Mouse (Mus musculus): ENCODE measurements around the gene Zscan2. TPM values are rescaled to one million over a fixed set of nuclear protein-coding genes. Genes with fewer than 3 reads are reported as not detected.

The Zscan2 gene
- total RNA-seq (2014; fragmentation: Nextera tagmentation) (4.6 and 5.3 TPM in 2 replicates), total RNA-seq (2017) (1.7 and 1.8 TPM in 2 replicates), polyA plus RNA-seq (2012) (4.4 and 4.7 TPM in 2 replicates)

DNA sequence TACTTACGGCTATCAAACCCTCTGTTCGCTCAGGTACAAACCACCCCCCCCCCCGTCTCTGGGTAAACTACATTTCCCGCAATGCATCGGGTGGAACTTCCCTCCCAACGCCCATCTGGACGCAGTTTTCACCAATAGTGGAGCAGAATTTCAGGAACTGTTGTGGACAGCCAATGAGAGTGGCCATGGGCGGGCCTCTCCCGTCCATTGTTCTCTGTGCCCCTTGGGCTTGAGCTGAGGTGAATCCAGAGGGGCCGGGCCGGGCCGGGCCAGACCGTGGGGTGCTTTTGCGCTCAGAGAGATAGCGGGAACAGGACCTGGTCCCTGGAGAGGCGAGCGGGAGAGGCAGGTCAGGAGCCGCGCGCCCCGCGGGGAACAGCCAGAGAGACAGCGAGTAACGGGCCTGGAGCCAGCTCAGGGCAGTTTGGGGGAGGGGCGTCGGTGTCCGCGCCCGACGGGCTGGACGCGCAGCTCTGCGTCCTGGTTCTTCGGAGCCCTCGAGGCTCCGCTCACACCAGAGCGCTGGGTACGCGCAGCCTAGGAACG lies at the start of gene Zscan2:
Gene Zscan2 (plus strand): TSS at position 192 of the 546 bp plus-strand sequence.
- H3K36me3 ChIP-seq (replicated peaks): peaks cover 22% of the 10 kb centered on the region
- H3K4me1 ChIP-seq (ENCODE audit: insufficient read depth, low read depth, low read length): peaks cover 36% of the 10 kb centered on the region
- ATAC-seq (ENCODE audit: extremely low read depth, insufficient number of reproducible peaks, low FRiP score, poor library complexity, severe bottlenecking): peak; percentile 92
- DNase-seq (ENCODE audit: low spot score): peak; percentile 98
- no peaks in the 10 kb centered on the region for H3K9me3 ChIP-seq (replicated peaks)
- no peaks in the 10 kb centered on the region for H3K27me3 ChIP-seq (ENCODE audit: insufficient read depth, low read length)
- TF ChIP-seq GATA1 (IDR thresholded peaks at IDR 0.05; ENCODE audit: borderline replicate concordance, low read length) (no peak), TAL1 (conservative IDR thresholded peaks at IDR 0.05; ENCODE audit: low read depth, low read length) (no peak), CTCF (IDR thresholded peaks at IDR 0.05; ENCODE audit: low read depth, low read length) (no peak), POLR2AphosphoS5 (IDR thresholded peaks at IDR 0.05; ENCODE audit: insufficient replicate concordance, low read depth, low read length) (no peak), GATA2 (IDR thresholded peaks at IDR 0.05; ENCODE audit: borderline replicate concordance, low read depth, low read length) (no peak)
- H3K4me3 ChIP-seq (ENCODE audit: low read depth, low read length): peak within 1 kb of the TSS; percentile 91

DNA sequence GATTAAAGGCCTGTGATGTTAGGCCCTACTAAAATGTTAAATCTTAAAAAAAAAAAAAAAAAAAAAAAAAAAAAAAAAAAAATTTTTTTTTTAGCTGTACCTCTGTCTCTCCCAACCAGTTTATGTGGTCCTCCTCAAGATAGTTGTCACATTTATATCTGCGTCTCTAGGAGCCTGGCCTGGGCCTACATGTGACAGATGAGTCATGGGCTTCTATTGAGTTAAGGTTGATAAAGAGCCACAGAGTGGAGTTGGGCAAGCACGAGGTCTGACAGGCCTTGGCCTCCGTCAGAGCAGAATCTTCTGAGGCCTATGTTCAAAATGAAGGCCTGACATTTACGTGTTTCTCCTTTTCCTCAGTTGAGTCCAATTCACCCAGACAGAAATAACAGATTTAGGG lies 47.3 kb upstream of the Zscan2 start:
- peaks cover 6% of the 10 kb centered on the region; the same call in 1 of the 2 replicates for H3K4me1 ChIP-seq (ENCODE audit: insufficient read depth, low read depth, low read length)
- H3K36me3 ChIP-seq (replicated peaks): no peaks in the 10 kb centered on the region
- no peak overlapping the region for H3K4me3 ChIP-seq (ENCODE audit: low read depth, low read length)
- H3K9me3 ChIP-seq (replicated peaks): no peaks in the 10 kb centered on the region
- DNase-seq (ENCODE audit: low spot score) (no peak), ATAC-seq (ENCODE audit: extremely low read depth, insufficient number of reproducible peaks, low FRiP score, poor library complexity, severe bottlenecking) (no peak)
- TF ChIP-seq GATA2 (IDR thresholded peaks at IDR 0.05; ENCODE audit: borderline replicate concordance, low read depth, low read length): no peak
- no peak for TF ChIP-seq TAL1 (conservative IDR thresholded peaks at IDR 0.05; ENCODE audit: low read depth, low read length)
- no peak for TF ChIP-seq POLR2AphosphoS5 (IDR thresholded peaks at IDR 0.05; ENCODE audit: insufficient replicate concordance, low read depth, low read length)
- no peak for TF ChIP-seq GATA1 (IDR thresholded peaks at IDR 0.05; ENCODE audit: borderline replicate concordance, low read length)
- no peak for TF ChIP-seq CTCF (IDR thresholded peaks at IDR 0.05; ENCODE audit: low read depth, low read length)
- peaks cover 8% of the 10 kb centered on the region for H3K27me3 ChIP-seq (ENCODE audit: insufficient read depth, low read length)

DNA sequence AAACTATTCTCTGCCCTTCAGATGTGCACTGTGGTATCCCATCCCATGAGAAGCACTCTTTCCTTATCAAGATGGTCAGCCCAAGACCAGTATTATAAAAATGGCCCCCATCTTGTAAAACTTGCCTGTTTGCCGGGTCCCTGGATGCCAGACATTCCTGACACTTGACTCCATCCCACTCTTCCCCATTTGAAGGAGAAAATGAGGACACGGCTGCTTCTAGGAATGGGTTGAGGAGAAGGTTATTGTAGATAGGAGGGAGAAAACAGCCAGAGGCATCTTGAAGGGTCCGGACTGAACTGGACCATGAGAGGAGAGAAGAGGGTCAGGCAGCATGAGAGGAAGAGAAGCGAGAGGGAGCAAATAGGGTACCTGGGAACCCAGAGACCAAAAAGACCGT lies 44.1 kb upstream of the Zscan2 start:
- Histone ChIP-seq H3K27me3 (ENCODE audit: insufficient read depth, low read length) (peaks cover 6% of the 10 kb centered on the region), H3K9me3 (replicated peaks) (no peaks in the 10 kb centered on the region), H3K36me3 (replicated peaks) (no peaks in the 10 kb centered on the region), H3K4me1 (ENCODE audit: insufficient read depth, low read depth, low read length) (no peaks in the 10 kb centered on the region; the same call in 1 of the 2 replicates), H3K4me3 (ENCODE audit: low read depth, low read length) (no peak overlapping the region)
- ATAC-seq (ENCODE audit: extremely low read depth, insufficient number of reproducible peaks, low FRiP score, poor library complexity, severe bottlenecking) (no peak), DNase-seq (ENCODE audit: low spot score) (no peak)
- TF ChIP-seq GATA2 (IDR thresholded peaks at IDR 0.05; ENCODE audit: borderline replicate concordance, low read depth, low read length) (no peak), POLR2AphosphoS5 (IDR thresholded peaks at IDR 0.05; ENCODE audit: insufficient replicate concordance, low read depth, low read length) (no peak), CTCF (IDR thresholded peaks at IDR 0.05; ENCODE audit: low read depth, low read length) (no peak), TAL1 (conservative IDR thresholded peaks at IDR 0.05; ENCODE audit: low read depth, low read length) (no peak), GATA1 (IDR thresholded peaks at IDR 0.05; ENCODE audit: borderline replicate concordance, low read length) (no peak)

DNA sequence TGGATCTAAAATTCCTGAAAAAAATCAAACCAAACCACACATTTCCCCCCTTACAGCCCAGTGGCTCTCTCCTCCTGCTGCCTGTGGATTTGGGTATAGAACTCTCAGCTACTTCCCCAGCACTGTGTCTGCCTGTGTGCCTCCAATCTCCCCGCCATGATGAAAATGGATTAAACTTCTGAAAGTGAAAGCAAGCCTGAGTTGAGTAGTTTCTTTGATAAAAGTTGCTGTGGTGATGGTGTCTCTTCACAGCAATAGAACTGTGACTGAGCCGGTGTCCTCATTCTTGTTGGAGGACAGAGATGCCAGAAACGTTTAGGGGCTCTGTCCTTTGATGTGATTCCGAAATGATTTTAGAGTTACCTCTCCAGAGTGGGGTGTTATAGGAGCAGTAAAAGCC lies 39.9 kb upstream of the Zscan2 start:
- ATAC-seq (ENCODE audit: extremely low read depth, insufficient number of reproducible peaks, low FRiP score, poor library complexity, severe bottlenecking) (no peak), DNase-seq (ENCODE audit: low spot score) (no peak)
- Histone ChIP-seq H3K27me3 (ENCODE audit: insufficient read depth, low read length) (peaks cover 6% of the 10 kb centered on the region), H3K9me3 (replicated peaks) (no peaks in the 10 kb centered on the region), H3K36me3 (replicated peaks) (no peaks in the 10 kb centered on the region), H3K4me3 (ENCODE audit: low read depth, low read length) (no peak overlapping the region), H3K4me1 (ENCODE audit: insufficient read depth, low read depth, low read length) (peaks cover 29% of the 10 kb centered on the region)
- TF ChIP-seq GATA1 (IDR thresholded peaks at IDR 0.05; ENCODE audit: borderline replicate concordance, low read length): no peak
- no peak for TF ChIP-seq CTCF (IDR thresholded peaks at IDR 0.05; ENCODE audit: low read depth, low read length)
- no peak for TF ChIP-seq TAL1 (conservative IDR thresholded peaks at IDR 0.05; ENCODE audit: low read depth, low read length)
- no peak for TF ChIP-seq POLR2AphosphoS5 (IDR thresholded peaks at IDR 0.05; ENCODE audit: insufficient replicate concordance, low read depth, low read length)

DNA sequence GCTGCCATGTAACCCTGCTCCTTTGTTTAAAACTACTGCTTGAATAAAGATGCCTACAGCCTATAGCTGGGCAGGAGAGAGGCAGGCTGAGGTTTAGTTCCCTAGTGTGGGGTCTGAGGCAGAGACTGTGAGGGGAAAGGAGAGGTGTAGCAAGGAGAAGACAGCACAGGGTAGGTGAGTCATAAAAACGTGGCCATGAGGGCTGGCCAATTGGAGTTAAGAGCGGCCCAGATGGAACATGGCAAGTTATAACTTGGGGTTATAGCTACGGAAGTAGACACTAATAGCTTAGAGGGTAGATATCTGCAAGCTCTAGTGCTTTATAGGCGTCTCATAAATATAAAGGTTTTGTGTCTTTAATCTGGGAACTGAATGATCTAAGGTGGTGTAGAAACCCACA lies 37.5 kb upstream of the Zscan2 start:
- H3K27me3 ChIP-seq (ENCODE audit: insufficient read depth, low read length): peaks cover 2% of the 10 kb centered on the region; the same call in 1 of the 2 replicates
- ATAC-seq (ENCODE audit: extremely low read depth, insufficient number of reproducible peaks, low FRiP score, poor library complexity, severe bottlenecking) (no peak), DNase-seq (ENCODE audit: low spot score) (no peak)
- no peaks in the 10 kb centered on the region for H3K9me3 ChIP-seq (replicated peaks)
- no peak for TF ChIP-seq GATA2 (IDR thresholded peaks at IDR 0.05; ENCODE audit: borderline replicate concordance, low read depth, low read length)
- no peak for TF ChIP-seq GATA1 (IDR thresholded peaks at IDR 0.05; ENCODE audit: borderline replicate concordance, low read length)
- TF ChIP-seq TAL1 (conservative IDR thresholded peaks at IDR 0.05; ENCODE audit: low read depth, low read length): no peak
- TF ChIP-seq CTCF (IDR thresholded peaks at IDR 0.05; ENCODE audit: low read depth, low read length): no peak
- TF ChIP-seq POLR2AphosphoS5 (IDR thresholded peaks at IDR 0.05; ENCODE audit: insufficient replicate concordance, low read depth, low read length): no peak
- H3K4me1 ChIP-seq (ENCODE audit: insufficient read depth, low read depth, low read length): peaks cover 36% of the 10 kb centered on the region
- no peaks in the 10 kb centered on the region for H3K36me3 ChIP-seq (replicated peaks)
- no peak overlapping the region for H3K4me3 ChIP-seq (ENCODE audit: low read depth, low read length)

DNA sequence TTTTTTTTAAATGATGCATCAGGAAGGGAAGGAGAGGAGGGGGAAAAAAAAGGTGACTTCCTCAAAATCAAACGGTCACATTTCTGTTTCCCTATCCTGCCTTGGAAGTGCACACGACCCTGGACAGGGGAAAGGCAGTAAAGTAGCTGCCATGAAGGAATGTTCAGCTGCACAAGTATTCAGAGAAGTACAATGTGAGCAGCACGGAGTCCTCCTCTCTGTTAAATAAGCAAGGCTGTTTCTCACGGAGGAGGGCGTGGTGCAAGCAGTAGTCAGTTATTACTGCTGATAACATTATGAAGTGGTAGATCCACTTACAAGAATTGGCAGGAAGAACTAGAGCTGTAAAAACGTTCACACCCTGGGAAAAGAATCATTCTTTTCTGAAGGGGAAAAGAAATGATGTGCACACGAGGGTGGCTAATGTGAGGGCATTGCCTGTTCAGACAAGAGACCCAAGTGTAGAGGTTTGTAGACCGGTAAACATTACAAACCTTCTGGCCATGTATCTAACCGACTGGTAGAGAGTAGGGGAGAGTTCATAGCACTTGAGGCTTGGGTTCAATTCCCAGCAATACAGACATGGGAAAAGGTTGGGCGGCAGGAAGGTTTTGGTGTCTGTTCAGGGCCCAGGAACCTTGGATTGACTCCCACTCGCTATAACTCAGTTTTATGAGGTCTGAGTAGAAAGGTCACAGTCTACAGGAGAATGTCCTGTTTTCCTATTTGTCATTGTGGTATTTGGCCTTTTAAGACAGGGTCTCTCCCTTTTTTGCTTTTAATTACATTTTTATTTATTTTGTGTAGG lies 36.6 kb upstream of the Zscan2 start:
- Histone ChIP-seq H3K4me1 (ENCODE audit: insufficient read depth, low read depth, low read length) (peaks cover 41% of the 10 kb centered on the region), H3K9me3 (replicated peaks) (no peaks in the 10 kb centered on the region), H3K36me3 (replicated peaks) (no peaks in the 10 kb centered on the region), H3K27me3 (ENCODE audit: insufficient read depth, low read length) (peaks cover 2% of the 10 kb centered on the region; the same call in 1 of the 2 replicates), H3K4me3 (ENCODE audit: low read depth, low read length) (no peak overlapping the region)
- TF ChIP-seq CTCF (IDR thresholded peaks at IDR 0.05; ENCODE audit: low read depth, low read length) (no peak), TAL1 (conservative IDR thresholded peaks at IDR 0.05; ENCODE audit: low read depth, low read length) (no peak), GATA2 (IDR thresholded peaks at IDR 0.05; ENCODE audit: borderline replicate concordance, low read depth, low read length) (no peak), GATA1 (IDR thresholded peaks at IDR 0.05; ENCODE audit: borderline replicate concordance, low read length) (no peak), POLR2AphosphoS5 (IDR thresholded peaks at IDR 0.05; ENCODE audit: insufficient replicate concordance, low read depth, low read length) (no peak)
- ATAC-seq (ENCODE audit: extremely low read depth, insufficient number of reproducible peaks, low FRiP score, poor library complexity, severe bottlenecking) (peak; percentile 40), DNase-seq (ENCODE audit: low spot score) (peak; percentile 27)
